Mouse (Mus musculus) kidney, embryonic 14.5 days (tissue): ENCODE measurements around the gene Mip. TPM values are rescaled to one million over a fixed set of nuclear protein-coding genes. Genes with fewer than 3 reads are reported as not detected.
A peak's percentile ranks its signal among the peaks of the same experiment; 100 is the strongest.

Experiments used
- ATAC-seq: fragments of 200-750 bp; cut with Nextera tagmentation; 2 replicates; pipeline ENCODE4 v1.8.0; 2017; ENCODE audit warnings: moderate number of reproducible peaks, mild to moderate bottlenecking, moderate TSS enrichment, moderate library complexity; ENCODE audit not compliant: low FRiP score, low TSS enrichment
- H3K27ac ChIP-seq: fragments of 300-500 bp; sonication (generic); 2 replicates; pipeline ENCODE4 v1.5.1; 2014; ENCODE audit warnings: low read depth, mild to moderate bottlenecking, low read length, moderate library complexity, mixed read lengths
- H3K27me3 ChIP-seq: fragments of 300-500 bp; sonication (generic); 2 replicates; pipeline ENCODE4 v1.6.1; 2014; ENCODE audit warnings: mild to moderate bottlenecking, low read length; ENCODE audit not compliant: control insufficient read depth, insufficient read depth
- H3K36me3 ChIP-seq: fragments of 300-500 bp; sonication (generic); 2 replicates; pipeline ENCODE4 v1.6.1; 2014; ENCODE audit warnings: low read length, mixed read lengths; ENCODE audit not compliant: control insufficient read depth, insufficient read depth
- H3K4me1 ChIP-seq: fragments of 300-500 bp; sonication (generic); 2 replicates; pipeline ENCODE4 v1.6.1; 2014; ENCODE audit warnings: low read length, mixed read lengths; ENCODE audit not compliant: control insufficient read depth, insufficient read depth
- H3K4me2 ChIP-seq: fragments of 300-500 bp; sonication (generic); replicated peaks from 2 replicates; pipeline ENCODE4 v1.6.1; 2014; ENCODE audit warnings: low read depth, mild to moderate bottlenecking, low read length
- H3K4me3 ChIP-seq: fragments of 300-500 bp; sonication (generic); 2 replicates; pipeline ENCODE4 v1.5.1; 2014; ENCODE audit warnings: mild to moderate bottlenecking, low read length
- H3K9ac ChIP-seq: fragments of 300-500 bp; sonication (generic); 2 replicates; pipeline ENCODE4 v1.6.1; 2014; ENCODE audit warnings: low read depth, mild to moderate bottlenecking, low read length, moderate library complexity
- H3K9me3 ChIP-seq: fragments of 300-500 bp; sonication (generic); 2 replicates; pipeline ENCODE4 v1.6.1; 2016; ENCODE audit warnings: low read length; ENCODE audit not compliant: control insufficient read depth
- WGBS: fragments of 180-500 bp; shearing (Covaris S2); extraction: QIAGEN DNeasy Blood & Tissue Kit; methylation state at CpG from one replicate; pipeline ENCODE4 v1.1.7; 2014; 5-methylcytosine and 5-hydroxymethylcytosine counted together
- polyA plus RNA-seq: library from polyadenylated mRNA; unstranded; fragments of >200 nt; fragmentation: Nextera tagmentation; extraction: Ambion mirVana; gene quantifications from 2 replicates; pipeline ENCODE4 v1.2.1, GENCODE M21; 2014

Mip gene
- not detected in 2 replicates for polyA plus RNA-seq

- Histone ChIP-seq H3K9ac (no peak within 1 kb of the TSS), H3K4me2 (no peak within 1 kb of the TSS), H3K27me3 (no peaks in the 10 kb centered on the region), H3K36me3 (no peaks in the 10 kb centered on the region), H3K4me3 (no peak within 1 kb of the TSS), H3K9me3 (no peaks in the 10 kb centered on the region), H3K4me1 (no peaks in the 10 kb centered on the region), H3K27ac (no peak within 1 kb of the TSS)
- no peak for ATAC-seq
- whole genome bisulfite sequencing: 44% methylated on average over 4 of the region's 4 CpGs
Measured at GRCm38 (mm10) chr10:128225538-128225937, at the start of gene Mip. Gene Mip, plus strand, starts transcription at chr10:128225838.

GRCm38 (mm10) chr10:128175996-128176755 is 49.5 kb upstream of the Mip start:
- peak overlapping the region; percentile 92 for H3K27ac ChIP-seq
- H3K27me3 ChIP-seq: no peaks in the 10 kb centered on the region
- H3K9ac ChIP-seq: peak overlapping the region; percentile 65
- H3K4me3 ChIP-seq: peak overlapping the region; percentile 59
- WGBS: under 1% methylated on average over 17 of the region's 17 CpGs
- peak overlapping the region; percentile 77 for H3K4me2 ChIP-seq
- H3K36me3 ChIP-seq: no peaks in the 10 kb centered on the region
- no peaks in the 10 kb centered on the region for H3K9me3 ChIP-seq
- peaks cover 37% of the 10 kb centered on the region for H3K4me1 ChIP-seq
- peak; percentile 88 for ATAC-seq

GRCm38 (mm10) chr10:128177316-128177715 is 48.3 kb upstream of the Mip start:
- 96% methylated on average over 4 of the region's 4 CpGs for WGBS
- peaks cover 37% of the 10 kb centered on the region for H3K4me1 ChIP-seq
- no peaks in the 10 kb centered on the region for H3K27me3 ChIP-seq
- ATAC-seq: no peak
- no peaks in the 10 kb centered on the region for H3K36me3 ChIP-seq
- H3K9ac ChIP-seq: no peak overlapping the region
- no peaks in the 10 kb centered on the region for H3K9me3 ChIP-seq
- no peak overlapping the region for H3K27ac ChIP-seq
- no peak overlapping the region for H3K4me2 ChIP-seq
- no peak overlapping the region for H3K4me3 ChIP-seq

GRCm38 (mm10) chr10:128179989-128180388 is 45.6 kb upstream of the Mip start, which contains the start of gene Rbms2:
Gene Rbms2, minus strand, starts transcription at chr10:128180297.
- Histone ChIP-seq H3K36me3 (no peaks in the 10 kb centered on the region), H3K9me3 (no peaks in the 10 kb centered on the region), H3K27me3 (no peaks in the 10 kb centered on the region), H3K4me1 (peaks cover 27% of the 10 kb centered on the region), H3K4me3 (peak within 1 kb of the TSS; percentile 24), H3K4me2 (peak within 1 kb of the TSS; percentile 36), H3K9ac (peak within 1 kb of the TSS; percentile 23), H3K27ac (peak within 1 kb of the TSS; percentile 86)
- ATAC-seq: 0 out of 2 replicates have a peak, but pooled peaks have one; percentile 17
- WGBS: 1% methylated on average over 6 of the region's 6 CpGs

- Histone ChIP-seq H3K27ac (no peak overlapping the region), H3K4me2 (no peak overlapping the region), H3K9ac (no peak overlapping the region), H3K27me3 (no peaks in the 10 kb centered on the region), H3K36me3 (no peaks in the 10 kb centered on the region), H3K4me1 (peaks cover 13% of the 10 kb centered on the region), H3K4me3 (no peak overlapping the region), H3K9me3 (no peaks in the 10 kb centered on the region)
- no peak for ATAC-seq
- 77% methylated on average over 2 of the region's 2 CpGs for WGBS
Measured at GRCm38 (mm10) chr10:128184296-128184695, 41.3 kb upstream of the Mip start.

GRCm38 (mm10) chr10:128185277-128185940 is 40.2 kb upstream of the Mip start:
- Histone ChIP-seq H3K4me2 (no peak overlapping the region), H3K4me1 (0 out of 2 replicates have a peak, but pooled peaks cover 5% of the 10 kb centered on the region), H3K36me3 (no peaks in the 10 kb centered on the region), H3K27me3 (no peaks in the 10 kb centered on the region), H3K4me3 (no peak overlapping the region), H3K9me3 (no peaks in the 10 kb centered on the region), H3K9ac (no peak overlapping the region), H3K27ac (no peak overlapping the region)
- peak; percentile 8; the same call in 1 of the 2 replicates for ATAC-seq
- WGBS: 70% methylated on average over 6 of the region's 6 CpGs

- 0 out of 2 replicates have a peak, but pooled peaks cover 5% of the 10 kb centered on the region for H3K4me1 ChIP-seq
- peak; percentile 69 for ATAC-seq
- H3K4me2 ChIP-seq: no peak overlapping the region
- no peak overlapping the region for H3K4me3 ChIP-seq
- H3K27ac ChIP-seq: no peak overlapping the region
- H3K36me3 ChIP-seq: no peaks in the 10 kb centered on the region
- 40% methylated on average over 2 of the region's 2 CpGs for WGBS
- H3K27me3 ChIP-seq: no peaks in the 10 kb centered on the region
- H3K9ac ChIP-seq: no peak overlapping the region
- no peaks in the 10 kb centered on the region for H3K9me3 ChIP-seq
Measured at GRCm38 (mm10) chr10:128185959-128186358, 39.7 kb upstream of the Mip start.

GRCm38 (mm10) chr10:128187181-128187605 is 38.4 kb upstream of the Mip start:
- Histone ChIP-seq H3K4me1 (0 out of 2 replicates have a peak, but pooled peaks cover 5% of the 10 kb centered on the region), H3K27ac (no peak overlapping the region), H3K4me3 (no peak overlapping the region), H3K27me3 (no peaks in the 10 kb centered on the region), H3K36me3 (no peaks in the 10 kb centered on the region), H3K9me3 (no peaks in the 10 kb centered on the region), H3K4me2 (no peak overlapping the region), H3K9ac (no peak overlapping the region)
- ATAC-seq: no peak
- WGBS: 66% methylated on average over 5 of the region's 5 CpGs
